Mouse (Mus musculus): ENCODE data around the gene Asb11. TPM values are rescaled to one million over a fixed set of nuclear protein-coding genes. Genes with fewer than 3 reads are reported as not detected.

The Asb11 gene
- polyA plus RNA-seq (2015; fragmentation: Nextera tagmentation; extraction: Ambion mirVana): not detected in 2 replicates

GRCm38 (mm10) chrX:164436709-164437108 is at the start of gene Asb11:
Asb11 (plus strand) TSS chrX:164436994.
- no peak within 1 kb of the TSS for H3K9ac ChIP-seq (replicated peaks; ENCODE audit: low read depth, low read length)
- H3K4me1 ChIP-seq (replicated peaks; ENCODE audit: control insufficient read depth, insufficient read depth, low read length): no peaks in the 10 kb centered on the region
- H3K27ac ChIP-seq (ENCODE audit: low read length): no peak within 1 kb of the TSS
- H3K4me3 ChIP-seq (replicated peaks; ENCODE audit: low read length): no peak within 1 kb of the TSS
- H3K27me3 ChIP-seq (replicated peaks; ENCODE audit: control insufficient read depth, insufficient read depth, low read length): no peaks in the 10 kb centered on the region
- H3K9me3 ChIP-seq (ENCODE audit: control insufficient read depth, low read length): no peaks in the 10 kb centered on the region
- 81% methylated on average over 8 of the region's 8 CpGs for WGBS
- H3K4me2 ChIP-seq (ENCODE audit: low read length): no peak within 1 kb of the TSS
- H3K36me3 ChIP-seq (ENCODE audit: control insufficient read depth, insufficient read depth): peaks cover 3% of the 10 kb centered on the region; the same call in 1 of the 2 replicates
- ATAC-seq: no peak

DNA sequence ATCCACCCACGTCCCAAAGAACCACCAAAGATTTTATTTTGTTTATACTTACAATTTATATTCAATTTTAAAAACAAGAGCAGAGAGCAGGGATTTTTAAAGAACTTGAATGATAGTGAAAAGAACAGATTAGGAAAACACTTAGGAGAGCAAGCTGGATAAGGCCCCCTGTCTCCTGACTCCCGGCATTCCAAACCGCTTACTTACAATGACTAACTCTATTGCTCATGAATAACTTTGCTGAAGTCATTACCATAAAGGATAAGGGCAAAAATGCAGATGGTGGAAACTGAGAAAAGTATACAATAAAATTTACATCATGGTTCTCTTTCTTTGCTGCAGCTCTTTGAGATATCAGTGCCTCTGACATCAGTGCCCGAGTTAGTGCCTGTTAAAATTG is 42.7 kb upstream of the Asb11 start:
- Histone ChIP-seq H3K9me3 (ENCODE audit: control insufficient read depth, low read length) (no peaks in the 10 kb centered on the region), H3K27me3 (replicated peaks; ENCODE audit: control insufficient read depth, insufficient read depth, low read length) (no peaks in the 10 kb centered on the region), H3K36me3 (ENCODE audit: control insufficient read depth, insufficient read depth) (no peaks in the 10 kb centered on the region), H3K27ac (ENCODE audit: low read length) (no peak overlapping the region), H3K9ac (replicated peaks; ENCODE audit: low read depth, low read length) (no peak overlapping the region), H3K4me2 (ENCODE audit: low read length) (no peak overlapping the region), H3K4me3 (replicated peaks; ENCODE audit: low read length) (no peak overlapping the region), H3K4me1 (replicated peaks; ENCODE audit: control insufficient read depth, insufficient read depth, low read length) (no peaks in the 10 kb centered on the region)
- 82% methylated on average over 4 of the region's 4 CpGs for WGBS
- no peak for ATAC-seq

DNA sequence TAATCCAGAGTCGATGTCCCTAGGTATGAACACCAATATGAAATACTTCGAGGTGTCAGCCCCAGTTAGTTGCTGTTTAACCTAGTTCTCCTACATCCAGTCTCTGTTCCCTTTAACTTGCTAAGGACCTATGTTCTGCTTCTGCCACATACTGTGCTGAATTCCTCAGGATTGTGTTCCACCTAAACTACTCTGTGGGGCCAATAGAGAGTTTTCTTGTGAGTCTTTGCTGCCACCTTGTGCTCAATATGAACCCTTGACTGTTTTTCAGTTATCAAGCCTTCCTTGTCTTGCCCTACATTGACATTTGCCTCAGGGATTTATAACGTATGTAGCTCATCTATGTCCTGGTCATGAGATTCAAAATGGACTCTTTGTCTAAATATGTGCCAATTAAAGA is 38.3 kb upstream of the Asb11 start:
- H3K27ac ChIP-seq (ENCODE audit: low read length): no peak overlapping the region
- 64% methylated on average over 3 of the region's 3 CpGs for WGBS
- H3K27me3 ChIP-seq (replicated peaks; ENCODE audit: control insufficient read depth, insufficient read depth, low read length): no peaks in the 10 kb centered on the region
- no peaks in the 10 kb centered on the region for H3K4me1 ChIP-seq (replicated peaks; ENCODE audit: control insufficient read depth, insufficient read depth, low read length)
- H3K4me3 ChIP-seq (replicated peaks; ENCODE audit: low read length): no peak overlapping the region
- H3K36me3 ChIP-seq (ENCODE audit: control insufficient read depth, insufficient read depth): no peaks in the 10 kb centered on the region
- H3K4me2 ChIP-seq (ENCODE audit: low read length): no peak overlapping the region
- H3K9ac ChIP-seq (replicated peaks; ENCODE audit: low read depth, low read length): no peak overlapping the region
- H3K9me3 ChIP-seq (ENCODE audit: control insufficient read depth, low read length): no peaks in the 10 kb centered on the region
- ATAC-seq: peak; percentile 72

DNA sequence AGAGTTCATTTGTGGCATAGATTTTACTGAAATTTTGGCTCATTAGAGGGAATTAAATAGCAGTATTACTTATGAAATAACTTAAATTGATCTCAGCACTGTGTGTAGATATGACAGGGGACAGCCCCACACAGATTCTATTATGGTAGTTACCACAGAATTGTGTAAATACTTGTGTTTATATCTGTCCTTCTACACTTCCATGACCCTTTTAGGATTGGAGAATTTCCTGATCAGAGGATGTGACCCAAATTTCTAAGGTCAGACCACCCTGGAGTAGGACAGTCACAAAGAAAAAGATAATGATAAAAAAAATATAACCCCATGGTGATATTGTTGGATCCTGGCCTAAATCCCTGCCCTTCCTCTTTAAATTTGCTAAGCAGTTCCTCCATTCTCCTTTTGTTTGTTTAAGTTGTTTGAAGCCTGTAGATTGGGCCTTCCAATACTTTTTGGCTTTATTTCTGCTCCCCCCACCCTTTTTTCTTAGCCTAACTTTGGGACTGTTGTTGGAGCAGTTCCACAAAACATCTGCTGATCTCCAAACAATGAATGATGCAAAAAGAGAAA is 31.6 kb upstream of the Asb11 start:
- Histone ChIP-seq H3K27me3 (replicated peaks; ENCODE audit: control insufficient read depth, insufficient read depth, low read length) (no peaks in the 10 kb centered on the region), H3K9me3 (ENCODE audit: control insufficient read depth, low read length) (no peaks in the 10 kb centered on the region), H3K9ac (replicated peaks; ENCODE audit: low read depth, low read length) (no peak overlapping the region), H3K4me2 (ENCODE audit: low read length) (no peak overlapping the region), H3K36me3 (ENCODE audit: control insufficient read depth, insufficient read depth) (no peaks in the 10 kb centered on the region), H3K4me1 (replicated peaks; ENCODE audit: control insufficient read depth, insufficient read depth, low read length) (no peaks in the 10 kb centered on the region), H3K27ac (ENCODE audit: low read length) (no peak overlapping the region), H3K4me3 (replicated peaks; ENCODE audit: low read length) (no peak overlapping the region)
- no peak for ATAC-seq

DNA sequence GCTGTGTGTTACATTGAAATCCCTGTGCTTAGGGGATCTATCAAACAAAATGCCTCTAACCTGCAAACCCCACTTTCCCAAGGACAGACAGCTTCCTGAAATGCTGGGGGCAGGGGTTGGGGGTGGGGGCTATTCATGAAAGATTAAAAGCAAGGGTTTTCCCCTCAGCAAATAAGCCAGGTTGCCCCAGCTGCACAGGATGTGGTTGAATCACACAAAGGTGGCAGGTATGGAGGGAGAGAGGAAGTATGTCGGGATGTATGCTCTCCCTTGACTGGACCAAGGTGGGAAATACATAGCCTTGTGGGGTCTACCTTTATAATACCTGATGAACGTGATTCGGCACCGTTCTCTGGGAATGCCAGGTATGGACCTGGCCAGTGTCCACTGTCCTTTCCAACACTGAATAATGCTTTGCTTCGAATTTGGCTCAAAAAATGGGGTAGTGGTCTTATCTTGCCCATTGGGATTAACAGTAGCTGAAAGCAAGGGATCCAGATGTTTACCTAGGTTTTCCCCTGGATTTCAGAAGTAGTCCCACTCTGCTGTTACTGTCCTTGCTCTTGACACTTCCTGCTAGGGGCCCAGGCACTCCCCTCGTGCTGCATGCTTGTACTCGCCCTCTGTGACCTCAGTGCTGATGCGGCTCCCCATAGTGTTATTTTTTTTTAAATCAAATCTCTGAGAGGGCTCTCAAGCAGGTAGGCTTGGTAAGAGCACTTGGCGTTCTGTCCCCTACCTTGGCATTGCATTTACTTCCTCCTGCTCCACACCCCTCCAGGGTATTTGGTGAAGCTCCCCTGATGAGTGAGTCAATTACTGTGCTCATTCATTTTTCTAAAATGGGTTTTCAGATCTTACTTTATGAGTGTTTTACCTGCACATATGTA is 30.4 kb upstream of the Asb11 start:
- no peak overlapping the region for H3K4me3 ChIP-seq (replicated peaks; ENCODE audit: low read length)
- H3K9me3 ChIP-seq (ENCODE audit: control insufficient read depth, low read length): no peaks in the 10 kb centered on the region
- no peaks in the 10 kb centered on the region for H3K36me3 ChIP-seq (ENCODE audit: control insufficient read depth, insufficient read depth)
- no peak overlapping the region for H3K9ac ChIP-seq (replicated peaks; ENCODE audit: low read depth, low read length)
- H3K27me3 ChIP-seq (replicated peaks; ENCODE audit: control insufficient read depth, insufficient read depth, low read length): no peaks in the 10 kb centered on the region
- WGBS: 75% methylated on average over 9 of the region's 9 CpGs
- no peak for ATAC-seq
- H3K4me1 ChIP-seq (replicated peaks; ENCODE audit: control insufficient read depth, insufficient read depth, low read length): no peaks in the 10 kb centered on the region
- no peak overlapping the region for H3K27ac ChIP-seq (ENCODE audit: low read length)
- H3K4me2 ChIP-seq (ENCODE audit: low read length): no peak overlapping the region

GRCm38 (mm10) chrX:164408301-164408927 is 28.4 kb upstream of the Asb11 start:
- Histone ChIP-seq H3K27me3 (replicated peaks; ENCODE audit: control insufficient read depth, insufficient read depth, low read length) (no peaks in the 10 kb centered on the region), H3K4me2 (ENCODE audit: low read length) (no peak overlapping the region), H3K9me3 (ENCODE audit: control insufficient read depth, low read length) (no peaks in the 10 kb centered on the region), H3K4me1 (replicated peaks; ENCODE audit: control insufficient read depth, insufficient read depth, low read length) (no peaks in the 10 kb centered on the region), H3K36me3 (ENCODE audit: control insufficient read depth, insufficient read depth) (no peaks in the 10 kb centered on the region), H3K4me3 (replicated peaks; ENCODE audit: low read length) (no peak overlapping the region), H3K9ac (replicated peaks; ENCODE audit: low read depth, low read length) (no peak overlapping the region), H3K27ac (ENCODE audit: low read length) (no peak overlapping the region)
- 88% methylated on average over 3 of the region's 3 CpGs for WGBS
- no peak for ATAC-seq

GRCm38 (mm10) chrX:164410562-164410961 is 26.2 kb upstream of the Asb11 start:
- no peak overlapping the region for H3K4me3 ChIP-seq (replicated peaks; ENCODE audit: low read length)
- ATAC-seq: no peak
- 84% methylated on average over 1 of the region's 1 CpGs for WGBS
- H3K9ac ChIP-seq (replicated peaks; ENCODE audit: low read depth, low read length): no peak overlapping the region
- no peaks in the 10 kb centered on the region for H3K27me3 ChIP-seq (replicated peaks; ENCODE audit: control insufficient read depth, insufficient read depth, low read length)
- no peaks in the 10 kb centered on the region for H3K9me3 ChIP-seq (ENCODE audit: control insufficient read depth, low read length)
- H3K36me3 ChIP-seq (ENCODE audit: control insufficient read depth, insufficient read depth): no peaks in the 10 kb centered on the region
- no peak overlapping the region for H3K27ac ChIP-seq (ENCODE audit: low read length)
- no peaks in the 10 kb centered on the region for H3K4me1 ChIP-seq (replicated peaks; ENCODE audit: control insufficient read depth, insufficient read depth, low read length)
- no peak overlapping the region for H3K4me2 ChIP-seq (ENCODE audit: low read length)

DNA sequence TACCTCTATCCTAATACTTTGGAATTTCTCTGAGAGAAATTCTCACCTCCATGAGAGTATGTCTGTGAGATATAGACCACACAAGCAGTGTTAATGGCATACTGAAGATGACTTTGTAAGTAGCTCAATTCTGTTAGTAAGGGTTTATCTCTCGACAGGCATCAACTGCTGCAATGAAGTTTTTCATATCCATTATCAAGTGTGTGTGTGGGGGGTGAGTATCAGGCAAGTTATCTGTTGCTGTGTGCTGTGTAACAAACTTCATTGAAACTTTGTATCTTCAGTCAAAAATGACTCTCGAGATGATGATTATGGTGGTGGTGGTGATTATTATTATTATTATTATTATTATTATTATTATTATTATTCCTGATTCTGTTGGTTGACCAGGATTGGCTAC is 20.0 kb upstream of the Asb11 start:
- no peak for ATAC-seq
- Histone ChIP-seq H3K9ac (replicated peaks; ENCODE audit: low read depth, low read length) (no peak overlapping the region), H3K27ac (ENCODE audit: low read length) (no peak overlapping the region), H3K4me3 (replicated peaks; ENCODE audit: low read length) (no peak overlapping the region), H3K9me3 (ENCODE audit: control insufficient read depth, low read length) (no peaks in the 10 kb centered on the region), H3K4me2 (ENCODE audit: low read length) (no peak overlapping the region), H3K27me3 (replicated peaks; ENCODE audit: control insufficient read depth, insufficient read depth, low read length) (no peaks in the 10 kb centered on the region), H3K4me1 (replicated peaks; ENCODE audit: control insufficient read depth, insufficient read depth, low read length) (peaks cover 5% of the 10 kb centered on the region; the same call in 1 of the 2 replicates), H3K36me3 (ENCODE audit: control insufficient read depth, insufficient read depth) (no peaks in the 10 kb centered on the region)
- WGBS: 85% methylated on average over 2 of the region's 2 CpGs

DNA sequence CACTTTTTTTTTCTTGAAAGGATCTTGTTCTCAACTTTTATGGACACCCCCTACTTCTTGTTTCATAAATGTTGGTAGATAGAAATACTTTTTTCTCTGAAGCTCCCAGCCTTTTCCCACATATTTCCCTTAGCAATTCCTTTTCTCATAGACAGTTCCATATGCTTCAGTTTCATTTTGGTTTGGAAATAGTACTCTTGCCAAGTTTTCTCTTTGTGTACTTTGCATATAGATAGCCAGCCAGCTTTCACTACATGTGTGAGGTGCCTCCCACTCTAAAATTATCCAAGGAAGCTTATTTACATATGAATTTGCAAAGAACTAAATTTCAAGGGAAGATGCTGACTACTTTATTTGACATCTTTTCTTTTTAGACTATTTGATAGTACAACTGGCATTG is 18.8 kb upstream of the Asb11 start:
- Histone ChIP-seq H3K27ac (ENCODE audit: low read length) (no peak overlapping the region), H3K4me1 (replicated peaks; ENCODE audit: control insufficient read depth, insufficient read depth, low read length) (peaks cover 5% of the 10 kb centered on the region; the same call in 1 of the 2 replicates), H3K9me3 (ENCODE audit: control insufficient read depth, low read length) (no peaks in the 10 kb centered on the region), H3K27me3 (replicated peaks; ENCODE audit: control insufficient read depth, insufficient read depth, low read length) (no peaks in the 10 kb centered on the region), H3K4me3 (replicated peaks; ENCODE audit: low read length) (no peak overlapping the region), H3K4me2 (ENCODE audit: low read length) (no peak overlapping the region), H3K9ac (replicated peaks; ENCODE audit: low read depth, low read length) (no peak overlapping the region), H3K36me3 (ENCODE audit: control insufficient read depth, insufficient read depth) (no peaks in the 10 kb centered on the region)
- ATAC-seq: no peak

Measured in forebrain, embryonic 16.5 days (tissue).